Mouse (Mus musculus) forelimb bud, embryonic 11.5 days (tissue): ENCODE measurements around the gene Bmp7.
A peak's percentile ranks its signal among the peaks of the same experiment; 100 is the strongest.

ENCODE experiments used
- DNase-seq: peaks from one replicate; pipeline ENCODE4 v3.0.0-alpha.2; 2012; ENCODE audit warnings: low read depth, low spot score

Bmp7 gene

GRCm38 (mm10) chr2:172856549-172856948, 83.6 kb downstream of the Bmp7 start:
- no peak for DNase-seq

- no peak for DNase-seq
These were observed 86.0 kb downstream of the Bmp7 start for GRCm38 (mm10) chr2:172854136-172854535.

- no peak for DNase-seq
These were observed 88.3 kb downstream of the Bmp7 start for GRCm38 (mm10) chr2:172851773-172852172.

GRCm38 (mm10) chr2:172848193-172848592, 91.9 kb downstream of the Bmp7 start:
- DNase-seq = no peak

- DNase-seq = no peak
These were observed 93.9 kb downstream of the Bmp7 start for GRCm38 (mm10) chr2:172846311-172846575.

GRCm38 (mm10) chr2:172845536-172846310, 94.4 kb downstream of the Bmp7 start:
- DNase-seq = no peak

- no peak for DNase-seq
These were observed 96.2 kb downstream of the Bmp7 start for GRCm38 (mm10) chr2:172843903-172844302.

- no peak for DNase-seq
These were observed 97.8 kb downstream of the Bmp7 start for GRCm38 (mm10) chr2:172842306-172842705.

- no peak for DNase-seq
These were observed 99.0 kb downstream of the Bmp7 start for GRCm38 (mm10) chr2:172840905-172841750.

- DNase-seq = no peak
These were observed 100.7 kb downstream of the Bmp7 start for GRCm38 (mm10) chr2:172839317-172839980.

GRCm38 (mm10) chr2:172836516-172836915, 103.6 kb downstream of the Bmp7 start:
- no peak for DNase-seq

- peak; percentile 62 for DNase-seq
These were observed 106.9 kb downstream of the Bmp7 start for GRCm38 (mm10) chr2:172833196-172833595.

- DNase-seq = peak; percentile 81
These were observed 108.4 kb downstream of the Bmp7 start for GRCm38 (mm10) chr2:172831762-172832161.

- DNase-seq = peak; percentile 89
These were observed 109.0 kb downstream of the Bmp7 start for GRCm38 (mm10) chr2:172831133-172831532.

- DNase-seq = no peak
These were observed 111.9 kb downstream of the Bmp7 start for GRCm38 (mm10) chr2:172828229-172828628.

GRCm38 (mm10) chr2:172827564-172827963, 112.6 kb downstream of the Bmp7 start:
- peak; percentile 69 for DNase-seq

- no peak for DNase-seq
These were observed 114.4 kb downstream of the Bmp7 start for GRCm38 (mm10) chr2:172825785-172826145.

- peak; percentile 68 for DNase-seq
These were observed 115.0 kb downstream of the Bmp7 start for GRCm38 (mm10) chr2:172824906-172825784.

GRCm38 (mm10) chr2:172818631-172819230, 121.4 kb downstream of the Bmp7 start:
- DNase-seq = no peak
